Mouse (Mus musculus): ENCODE results near the gene 4930513O06Rik.

DNA sequence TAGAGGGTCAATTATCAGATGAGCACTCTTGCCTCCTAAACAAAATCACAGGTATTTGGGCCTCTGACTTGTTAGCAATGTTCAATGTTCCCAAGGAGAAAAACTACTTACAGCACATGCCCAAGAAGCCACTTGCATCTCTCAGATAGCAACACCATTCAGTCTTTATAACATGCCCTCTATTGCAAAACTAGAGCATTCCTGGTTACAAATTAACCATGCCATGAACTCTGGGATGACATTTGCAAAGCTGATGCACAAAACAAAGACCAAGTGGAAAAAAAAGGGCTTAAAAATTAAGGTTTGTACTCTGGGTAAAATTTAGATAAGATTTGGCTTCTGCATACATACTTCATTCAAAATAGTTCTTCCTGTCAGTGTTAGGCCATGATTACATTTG, 966 bp upstream of the 4930513O06Rik start, which contains the start of gene Serpina7:
- TF ChIP-seq CTCF (IDR thresholded peaks at IDR 0.05; ENCODE audit: control insufficient read depth, insufficient read depth, low read length): no peak
- TF ChIP-seq POLR2A (IDR thresholded peaks at IDR 0.05; ENCODE audit: borderline replicate concordance, control insufficient read depth, low read depth, low read length): no peak
